In genomic region chr6:100609256-100609655, GRCm38 (mm10) we compare ENCODE assay signal across 24 mouse cellular contexts.
"Had no signal": no experiment of that assay in that cellular context is flagged by ENCODE, and none has a peak within 500 bp of the region (broad histone marks: within the 10 kb centered on the region; RNA-seq: fewer than 3 reads in every experiment).

No protein-coding gene starts in this region.

- H3K27ac ChIP-seq: gastrocnemius, adult 2 months; heart, embryonic 10.5 days; hindbrain, embryonic 10.5 days; hindbrain, embryonic 12.5 days; hindbrain, embryonic 14.5 days; layer of hippocampus, adult 2 months; left cerebral cortex, adult 2 months; liver, embryonic 13.5 days; liver, embryonic 15.5 days had no signal

- H3K9ac ChIP-seq: hindbrain, embryonic 12.5 days; hindbrain, embryonic 14.5 days; liver, embryonic 13.5 days; liver, embryonic 15.5 days; liver, postnatal 0 days had no signal

- H3K9me3 ChIP-seq: heart, embryonic 10.5 days; hindbrain, embryonic 10.5 days; hindbrain, embryonic 12.5 days; liver, embryonic 13.5 days; liver, embryonic 15.5 days had no signal

- H3K4me3 ChIP-seq: gastrocnemius, adult 2 months; heart, embryonic 10.5 days; hindbrain, embryonic 10.5 days; hindbrain, embryonic 12.5 days; layer of hippocampus, adult 2 months; left cerebral cortex, adult 2 months; liver, embryonic 13.5 days; liver, embryonic 15.5 days had no signal

- H3K27me3 ChIP-seq: hindbrain, embryonic 12.5 days; liver, embryonic 13.5 days; liver, embryonic 15.5 days had no signal

- ATAC-seq: hindbrain, embryonic 16.5 days; intestine, embryonic 16.5 days; liver, postnatal 0 days had no signal

- H3K36me3 ChIP-seq: heart, embryonic 10.5 days; hindbrain, embryonic 12.5 days had no signal

- DNase-seq: gastrocnemius, adult 2 months; gastrocnemius, postnatal 10 days; gastrocnemius, postnatal 25 days; heart, adult 18-20 months; heart, postnatal 10 days; heart, postnatal 4 days; kidney, adult 11 months; kidney, adult 8-10 months; kidney, postnatal 10 days; kidney, postnatal 25 days; kidney, postnatal 4 days; liver; liver, embryonic 13.5 days; liver, postnatal 0 days had no signal

- H3K4me1 ChIP-seq: liver, embryonic 13.5 days; liver, embryonic 15.5 days had no signal

- H3K4me2 ChIP-seq: hindbrain, embryonic 12.5 days; hindbrain, embryonic 14.5 days; liver, embryonic 11.5 days; liver, embryonic 13.5 days; liver, embryonic 15.5 days had no signal
